Mouse (Mus musculus): ENCODE results near the gene Tgm2.

DNA sequence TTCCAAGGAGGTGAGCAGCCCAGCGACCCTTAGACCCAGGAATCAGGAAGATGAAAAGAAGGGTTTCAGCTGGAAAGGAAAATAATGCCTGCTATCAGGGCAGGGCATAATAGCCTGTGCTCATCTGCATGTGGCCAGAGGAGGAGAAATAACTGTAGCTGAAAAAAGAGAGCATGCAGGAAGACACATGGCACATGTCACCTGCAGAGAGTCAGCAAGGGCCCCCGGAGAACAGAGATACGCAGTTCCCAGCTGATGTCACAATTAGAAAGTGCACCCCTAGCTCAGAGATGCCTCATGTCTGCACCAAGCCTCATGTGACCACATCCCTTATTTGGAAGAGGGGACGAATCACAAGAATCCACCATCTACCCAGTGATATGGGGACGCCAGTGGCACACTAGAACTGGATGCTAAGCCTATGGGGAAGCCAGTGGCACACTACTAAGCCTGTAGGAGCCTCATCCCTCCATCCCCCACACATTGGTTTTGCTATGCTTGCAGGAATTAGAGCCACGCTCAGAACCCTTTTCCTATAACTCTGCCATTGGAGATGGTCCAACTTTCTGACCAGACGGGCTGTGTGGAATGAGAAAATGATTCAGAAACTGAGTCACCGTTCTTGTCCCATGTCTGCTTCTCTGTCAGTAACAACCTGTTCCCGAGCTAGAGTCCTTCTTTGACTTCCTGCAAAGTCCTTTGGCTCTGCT is 21.4 kb upstream of the Tgm2 start:
- TF ChIP-seq CTCF (IDR thresholded peaks at IDR 0.05; ENCODE audit: control insufficient read depth, insufficient read depth, low read length) (no peak), POLR2A (IDR thresholded peaks at IDR 0.05; ENCODE audit: borderline replicate concordance, control insufficient read depth, low read depth, low read length) (no peak)
